Mouse (Mus musculus): ENCODE results near the gene Asxl1.

- TF ChIP-seq CTCF (IDR thresholded peaks at IDR 0.05; ENCODE audit: borderline replicate concordance, insufficient read depth, low read length) (no peak), POLR2A (IDR thresholded peaks at IDR 0.05; ENCODE audit: low read depth, low read length) (no peak)
These were observed 25.2 kb downstream of the Asxl1 start for GRCm38 (mm10) chr2:153370871-153371270.

All from embryonic fibroblast, embryonic 13.5 days (primary cell).